Mouse (Mus musculus): ENCODE results near the gene Elac2.

Gene Elac2

GRCm38 (mm10) chr11:65028049-65028448 lies 49.2 kb downstream of the Elac2 start:
- no peak for DNase-seq

- DNase-seq = no peak
These were observed 51.4 kb downstream of the Elac2 start for GRCm38 (mm10) chr11:65030201-65030600.

GRCm38 (mm10) chr11:65032221-65032620 lies 53.4 kb downstream of the Elac2 start:
- no peak for DNase-seq

- no peak for DNase-seq
These were observed 60.2 kb downstream of the Elac2 start for GRCm38 (mm10) chr11:65038996-65039395.

GRCm38 (mm10) chr11:65039517-65040095 lies 60.8 kb downstream of the Elac2 start:
- DNase-seq = no peak

- DNase-seq = peak; percentile 19
These were observed 61.7 kb downstream of the Elac2 start for GRCm38 (mm10) chr11:65040556-65040955.

GRCm38 (mm10) chr11:65049090-65049489 lies 70.3 kb downstream of the Elac2 start:
- DNase-seq = peak; percentile 77

GRCm38 (mm10) chr11:65050819-65051218 lies 72.0 kb downstream of the Elac2 start:
- DNase-seq = no peak

All from cerebellum, adult 11 months (tissue).